Comparison of ENCODE assay signal across 22 mouse cellular contexts in the genomic region with DNA sequence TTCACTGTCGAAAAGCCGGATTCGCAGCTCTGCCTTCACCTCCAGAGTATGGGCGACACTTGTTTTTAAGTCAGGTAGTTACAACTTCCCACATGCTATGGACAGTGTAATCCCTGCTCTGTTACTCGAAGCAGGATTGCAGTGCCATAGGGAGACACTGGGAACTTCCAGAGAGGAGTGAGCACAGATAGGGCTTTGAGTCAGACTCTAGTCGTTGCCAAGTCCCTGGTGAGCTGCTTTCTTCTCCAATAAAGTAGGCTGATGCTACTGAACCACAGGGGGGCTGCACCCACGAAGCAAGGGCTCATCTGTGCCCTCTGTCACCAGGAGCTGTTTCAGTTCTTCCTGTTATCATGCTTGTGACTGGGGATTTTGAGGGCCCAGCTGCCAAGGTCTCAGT.
"Had no signal": no experiment of that assay in that cellular context is flagged by ENCODE, and none has a peak within 500 bp of the region (broad histone marks: within the 10 kb centered on the region; RNA-seq: fewer than 3 reads in every experiment).

No protein-coding gene starts in this region.

- H3K4me3 ChIP-seq: limb, embryonic 10.5 days; limb, embryonic 13.5 days; liver, embryonic 12.5 days; liver, embryonic 15.5 days; lung, embryonic 15.5 days; midbrain, embryonic 12.5 days; midbrain, embryonic 15.5 days; neural tube, embryonic 12.5 days; neural tube, embryonic 15.5 days had no signal

- H3K9ac ChIP-seq: limb, embryonic 13.5 days; liver, embryonic 12.5 days; liver, embryonic 15.5 days; lung, embryonic 15.5 days; midbrain, embryonic 12.5 days; midbrain, embryonic 15.5 days; neural tube, embryonic 12.5 days; neural tube, embryonic 15.5 days had no signal

- H3K27me3 ChIP-seq: limb, embryonic 13.5 days; liver, embryonic 12.5 days; liver, embryonic 15.5 days; lung, embryonic 15.5 days; midbrain, embryonic 12.5 days; midbrain, embryonic 15.5 days; neural tube, embryonic 12.5 days; neural tube, embryonic 15.5 days had no signal

- DNase-seq: kidney, adult 2 months; kidney, postnatal 25 days; liver; lung, adult 18-20 months; lung, postnatal 10 days; right cerebral cortex, adult 18-20 months; right cerebral cortex, postnatal 14 days; right cerebral cortex, postnatal 4 days; thymus, adult 2 months; thymus, postnatal 14 days; thymus, postnatal 4 days had no signal

- H3K27ac ChIP-seq: kidney, postnatal 0 days; limb, embryonic 10.5 days; limb, embryonic 13.5 days; liver, embryonic 12.5 days; liver, embryonic 15.5 days; lung, embryonic 15.5 days; macrophage; midbrain, embryonic 12.5 days; midbrain, embryonic 15.5 days; neural tube, embryonic 12.5 days; neural tube, embryonic 15.5 days had no signal

- H3K9me3 ChIP-seq: limb, embryonic 10.5 days; limb, embryonic 13.5 days; liver, embryonic 12.5 days; liver, embryonic 15.5 days; lung, embryonic 15.5 days; midbrain, embryonic 12.5 days; midbrain, embryonic 15.5 days; neural tube, embryonic 12.5 days; neural tube, embryonic 15.5 days had no signal

- H3K4me2 ChIP-seq: limb, embryonic 13.5 days; liver, embryonic 12.5 days; liver, embryonic 15.5 days; lung, embryonic 15.5 days; midbrain, embryonic 12.5 days; midbrain, embryonic 15.5 days; neural tube, embryonic 12.5 days; neural tube, embryonic 15.5 days had no signal

- H3K4me1 ChIP-seq: limb, embryonic 10.5 days; limb, embryonic 13.5 days; liver, embryonic 12.5 days; liver, embryonic 15.5 days; lung, embryonic 15.5 days; midbrain, embryonic 12.5 days; midbrain, embryonic 15.5 days; neural tube, embryonic 12.5 days; neural tube, embryonic 15.5 days had no signal
